Mouse (Mus musculus) mouse embryonic stem cell (cell line): ENCODE measurements around the gene Gm11032.
"Not testable (repeated sequence)": the region's sequence is repeated elsewhere in the genome, so short reads cannot be mapped to it uniquely, and the experiment has no call there.

Experiments
- in situ Hi-C, 2 experiments: fragments of 300-500 bp; cut with MboI; formaldehyde crosslinking; loops; 1 replicate in 1 of 2; 3 replicates in 1 of 2; pipeline ENCODE4 v1.14.3; 2019 to 2020; ENCODE audit warnings: low sequenced_read_pairs in 2 of 2, low pct_unique_long_range_greater_than_20kb in 1 of 2, mixed read lengths in 1 of 2; ENCODE audit not compliant: unreplicated experiment in 1 of 2

The Gm11032 gene

GRCm38 (mm10) chr11:4621866-4622265 lies 2.0 kb downstream of the Gm11032 start:
- in situ Hi-C loops = no loop called here

- in situ Hi-C loops = no loop called here
These were observed 2.6 kb downstream of the Gm11032 start for GRCm38 (mm10) chr11:4622442-4622986.

GRCm38 (mm10) chr11:4622997-4623396 lies 3.1 kb downstream of the Gm11032 start:
- in situ Hi-C loops = no loop called here

GRCm38 (mm10) chr11:4625931-4626330 lies 6.1 kb downstream of the Gm11032 start:
- in situ Hi-C loops = no loop called here

GRCm38 (mm10) chr11:4627636-4628035 lies 7.8 kb downstream of the Gm11032 start:
- in situ Hi-C loops = no loop called here

GRCm38 (mm10) chr11:4629861-4630280 lies 10.0 kb downstream of the Gm11032 start:
- in situ Hi-C loops = no loop called here

GRCm38 (mm10) chr11:4633420-4633819 lies 13.6 kb downstream of the Gm11032 start:
- in situ Hi-C loops = no loop called here

GRCm38 (mm10) chr11:4634395-4634794 lies 14.5 kb downstream of the Gm11032 start:
- in situ Hi-C loops = no loop called here

GRCm38 (mm10) chr11:4636782-4637342 lies 17.0 kb downstream of the Gm11032 start:
- in situ Hi-C loops = loop anchor here in 1 of 2 experiments (5.0 kb wide), 1 partner anchor 40 kb away; no protein-coding TSS in a partner anchor

GRCm38 (mm10) chr11:4637534-4638234 lies 17.8 kb downstream of the Gm11032 start, which contains the start of gene Ascc2:
Gene Ascc2, plus strand, starts transcription at chr11:4637747.
- in situ Hi-C loops = loop anchor here in 1 of 2 experiments (5.0 kb wide), 1 partner anchor 40 kb away; no protein-coding TSS in a partner anchor

GRCm38 (mm10) chr11:4638261-4638660 lies 18.4 kb downstream of the Gm11032 start:
- in situ Hi-C loops = loop anchor here in 1 of 2 experiments (5.0 kb wide), 1 partner anchor 39 kb away; no protein-coding TSS in a partner anchor

GRCm38 (mm10) chr11:4641185-4641584 lies 21.3 kb downstream of the Gm11032 start:
- in situ Hi-C loops = no loop called here

- in situ Hi-C loops = no loop called here
These were observed 23.9 kb downstream of the Gm11032 start for GRCm38 (mm10) chr11:4643722-4644121.

- in situ Hi-C loops = not testable (repeated sequence)
These were observed 25.3 kb downstream of the Gm11032 start for GRCm38 (mm10) chr11:4645180-4645579.

- in situ Hi-C loops = no loop called here
These were observed 26.5 kb downstream of the Gm11032 start for GRCm38 (mm10) chr11:4646409-4646808.

- in situ Hi-C loops = no loop called here
These were observed 40.0 kb downstream of the Gm11032 start for GRCm38 (mm10) chr11:4659818-4660217.

GRCm38 (mm10) chr11:4660309-4661025 lies 40.6 kb downstream of the Gm11032 start:
- in situ Hi-C loops = no loop called here

- in situ Hi-C loops = no loop called here
These were observed 41.5 kb downstream of the Gm11032 start for GRCm38 (mm10) chr11:4661324-4661723.

- in situ Hi-C loops = no loop called here
These were observed 42.1 kb downstream of the Gm11032 start for GRCm38 (mm10) chr11:4661871-4662495.
